Mouse (Mus musculus) retina, postnatal 7 days (tissue): ENCODE data around the gene Neurog1.

Source experiments
- DNase-seq: peaks from one replicate; pipeline ENCODE4 v3.0.0-alpha.2; 2012; ENCODE audit warnings: low read depth, low spot score

Gene Neurog1

DNA sequence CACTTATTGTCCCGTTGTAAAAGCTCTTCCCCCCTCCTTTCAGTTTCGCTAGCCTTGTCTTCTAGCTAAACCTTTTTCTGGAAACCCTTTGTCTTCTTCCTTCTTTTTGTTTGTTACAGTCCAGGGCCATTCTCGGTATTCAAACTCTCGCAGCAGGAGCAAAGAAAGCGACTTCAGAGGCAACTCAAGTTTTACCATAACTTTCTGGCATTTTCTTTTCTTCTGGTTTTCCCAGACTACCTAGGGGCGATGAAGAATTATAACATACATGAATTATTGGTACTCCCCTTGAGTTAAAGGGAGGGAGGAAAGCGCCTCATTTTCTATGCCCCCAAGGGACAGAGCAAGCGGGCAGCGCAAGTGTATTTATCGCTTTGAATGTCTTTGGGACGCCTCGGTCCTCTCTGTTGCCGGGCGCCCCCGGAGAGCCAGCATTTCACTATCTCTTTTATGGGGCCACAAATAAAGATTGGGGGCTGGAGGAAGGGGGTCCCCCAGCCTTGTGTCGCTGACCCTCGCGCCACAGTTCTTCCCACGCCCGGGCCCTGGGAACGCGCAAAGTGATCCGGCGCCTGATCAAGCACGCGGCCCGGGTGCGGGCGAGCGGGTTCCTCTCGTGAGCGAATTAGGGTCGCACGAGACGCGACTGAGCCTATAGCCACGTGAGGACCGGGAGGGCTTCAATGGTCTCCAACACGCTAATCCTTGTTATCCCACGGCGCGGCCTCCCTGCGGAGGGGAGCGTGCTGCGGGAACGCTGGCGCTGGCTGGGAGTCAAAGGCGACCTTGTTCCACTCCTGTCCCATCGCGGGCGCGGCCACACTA lies 6.4 kb upstream of the Neurog1 start:
- no peak for DNase-seq

DNA sequence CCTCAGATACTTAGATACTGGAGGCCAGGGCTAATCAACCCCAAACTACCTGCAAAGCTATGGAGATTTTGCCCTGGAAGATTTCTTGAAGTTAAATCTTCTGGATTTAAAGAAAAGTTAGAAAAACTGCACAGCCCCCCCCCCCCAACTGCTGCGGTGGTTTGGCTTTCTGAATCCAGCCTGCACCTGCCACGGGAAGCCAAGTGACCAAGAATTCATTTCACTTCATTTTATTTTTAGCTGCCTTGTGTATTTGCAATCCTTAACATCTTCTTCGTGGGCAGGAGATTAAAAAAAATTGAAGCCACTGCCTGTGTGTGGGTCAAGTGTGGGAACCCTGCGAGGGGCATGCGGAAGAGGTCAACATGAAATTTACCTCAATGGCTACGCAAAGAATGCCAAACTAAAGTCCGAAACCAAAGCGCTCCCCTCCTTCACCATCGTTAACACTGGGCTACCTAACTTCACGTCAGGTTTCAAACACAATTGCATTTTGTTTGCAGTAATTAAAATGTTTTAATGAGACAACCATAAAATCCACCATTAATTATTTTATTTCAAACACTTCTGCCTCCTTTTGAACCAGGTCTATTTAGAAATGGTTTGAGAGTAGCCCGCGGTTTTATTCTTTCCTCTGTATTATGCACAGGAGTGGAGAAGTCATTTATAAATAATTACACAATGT lies 5.6 kb upstream of the Neurog1 start:
- DNase-seq = no peak

DNA sequence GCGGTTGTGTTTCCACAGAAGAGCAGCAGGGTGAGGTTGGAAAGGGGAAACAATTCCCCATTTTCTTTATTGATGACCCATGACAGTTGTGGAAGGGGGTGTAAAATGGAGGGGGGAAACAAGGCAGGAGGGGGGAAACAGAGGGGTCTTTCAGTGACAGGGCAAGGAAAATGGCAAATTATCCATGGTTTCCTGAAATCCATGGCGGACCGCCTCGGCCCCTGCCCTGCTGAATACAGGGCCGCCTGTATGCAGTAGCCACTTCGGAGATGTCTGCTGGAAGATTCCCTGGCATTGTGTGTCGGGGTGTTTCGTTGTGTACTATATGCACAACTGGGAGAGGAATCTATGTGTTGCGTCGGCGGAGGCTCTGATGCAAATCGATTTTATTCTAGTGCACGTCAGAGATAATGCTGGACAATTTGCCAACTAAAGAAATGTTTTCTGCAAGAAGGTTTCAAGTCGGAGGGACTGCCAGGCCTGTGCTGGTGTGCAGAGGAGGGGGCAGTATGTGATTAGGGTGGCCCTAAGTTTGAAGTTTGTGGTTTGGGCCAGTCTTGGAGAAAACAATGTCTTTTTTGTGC lies 4.8 kb upstream of the Neurog1 start:
- DNase-seq = no peak

DNA sequence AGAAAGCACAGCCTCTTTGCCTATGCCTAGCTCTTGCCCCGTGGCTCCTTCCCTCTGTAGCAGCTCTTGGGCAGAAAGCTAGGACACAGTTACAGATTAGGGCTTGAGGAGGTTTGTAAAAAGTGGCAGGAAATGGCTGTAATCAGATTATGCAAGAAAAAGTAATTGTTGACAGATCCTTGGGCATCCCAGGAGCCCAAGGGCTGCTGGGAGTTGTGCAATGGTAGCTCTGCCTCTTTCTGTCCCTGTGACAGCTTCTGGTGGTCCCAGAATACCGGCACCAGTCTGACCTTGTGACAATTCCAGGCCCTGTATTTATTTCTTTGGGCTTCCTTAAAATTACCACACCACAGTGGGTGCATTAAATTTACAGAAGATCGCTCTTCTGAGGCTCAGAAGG lies 1.4 kb upstream of the Neurog1 start:
- no peak for DNase-seq

DNA sequence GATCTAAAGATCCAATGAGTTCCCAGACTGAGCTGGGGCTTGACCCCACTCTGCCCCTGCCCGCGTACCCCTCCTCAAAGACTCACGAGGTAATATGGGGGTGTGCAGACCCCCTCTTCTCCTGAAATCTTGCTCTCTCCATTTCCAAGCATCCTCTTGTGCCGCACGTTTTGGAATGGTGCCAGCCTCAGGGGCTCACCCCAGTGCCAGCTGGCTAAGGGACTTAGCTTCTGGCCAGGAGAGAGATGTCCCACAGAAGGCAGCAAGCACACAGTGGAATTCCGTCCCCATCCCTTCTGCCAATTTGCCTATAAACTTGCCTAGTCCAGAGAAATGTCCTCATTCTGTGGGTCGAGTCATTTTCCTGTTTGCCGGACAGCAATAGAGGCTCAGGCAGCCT lies 820 bp upstream of the Neurog1 start:
- no peak for DNase-seq

DNA sequence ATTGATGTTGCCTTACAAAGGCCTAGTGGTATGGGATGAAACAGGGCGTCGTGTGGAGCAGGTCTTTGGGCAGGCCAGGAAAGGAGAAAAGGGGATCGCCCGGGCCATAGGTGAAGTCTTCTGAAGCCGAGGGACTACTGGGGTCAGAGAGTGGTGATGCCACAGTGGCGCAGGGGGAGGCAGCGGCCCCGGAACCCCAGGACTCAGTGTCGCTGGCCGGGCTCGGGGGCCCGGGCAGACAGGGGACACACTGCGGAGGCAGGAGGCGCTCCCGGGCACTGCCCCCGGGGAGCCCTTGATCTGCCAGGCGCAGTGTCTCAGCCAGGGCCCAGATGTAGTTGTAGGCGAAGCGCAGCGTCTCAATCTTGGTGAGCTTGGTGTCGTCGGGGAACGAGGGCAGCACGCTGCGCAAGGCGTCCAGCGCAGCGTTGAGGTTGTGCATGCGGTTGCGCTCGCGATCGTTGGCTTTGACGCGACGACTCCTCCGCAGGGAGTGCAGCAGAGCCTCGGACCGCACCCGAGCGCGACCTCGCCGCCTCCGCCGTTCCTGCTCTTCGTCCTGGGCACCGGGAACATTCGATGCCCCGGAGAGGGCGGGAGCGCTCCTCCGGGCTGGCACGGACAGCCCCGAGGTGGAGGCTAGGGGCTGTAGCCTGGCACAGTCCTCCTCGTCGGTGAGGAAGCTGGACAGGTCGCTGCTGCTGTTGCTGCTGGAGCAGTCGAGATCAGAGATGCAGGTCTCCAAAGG lies 613 bp downstream of the Neurog1 start:
- no peak for DNase-seq

DNA sequence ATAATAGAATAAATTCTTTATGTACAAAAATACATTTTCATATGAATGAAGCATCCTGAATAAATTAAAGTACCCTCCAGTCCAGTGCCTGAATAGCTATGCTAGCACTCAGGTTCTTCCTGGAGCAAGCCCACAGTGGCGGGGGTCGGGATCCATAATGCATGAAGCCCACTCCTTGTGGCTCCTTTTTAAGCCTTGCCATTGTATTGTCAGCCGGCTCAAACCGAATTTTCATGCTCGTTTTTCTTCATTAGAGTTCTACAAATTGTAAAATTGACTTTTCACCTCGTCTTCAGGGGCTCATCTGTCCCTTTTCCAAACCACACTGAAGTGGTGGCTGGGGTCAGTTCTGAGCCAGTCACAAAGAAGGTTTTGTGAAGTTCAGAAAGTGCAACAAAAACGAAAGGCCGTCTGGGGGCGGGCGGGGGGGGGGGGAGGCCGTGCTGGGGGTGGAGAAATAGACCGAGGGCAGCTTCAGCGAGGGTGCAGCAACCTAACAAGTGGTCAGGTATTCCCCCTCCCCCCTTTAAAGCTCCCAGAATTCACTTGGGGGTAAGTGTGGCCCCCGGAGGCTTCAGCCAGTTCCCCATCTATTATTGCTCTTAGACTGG lies 1.3 kb downstream of the Neurog1 start:
- DNase-seq = no peak

DNA sequence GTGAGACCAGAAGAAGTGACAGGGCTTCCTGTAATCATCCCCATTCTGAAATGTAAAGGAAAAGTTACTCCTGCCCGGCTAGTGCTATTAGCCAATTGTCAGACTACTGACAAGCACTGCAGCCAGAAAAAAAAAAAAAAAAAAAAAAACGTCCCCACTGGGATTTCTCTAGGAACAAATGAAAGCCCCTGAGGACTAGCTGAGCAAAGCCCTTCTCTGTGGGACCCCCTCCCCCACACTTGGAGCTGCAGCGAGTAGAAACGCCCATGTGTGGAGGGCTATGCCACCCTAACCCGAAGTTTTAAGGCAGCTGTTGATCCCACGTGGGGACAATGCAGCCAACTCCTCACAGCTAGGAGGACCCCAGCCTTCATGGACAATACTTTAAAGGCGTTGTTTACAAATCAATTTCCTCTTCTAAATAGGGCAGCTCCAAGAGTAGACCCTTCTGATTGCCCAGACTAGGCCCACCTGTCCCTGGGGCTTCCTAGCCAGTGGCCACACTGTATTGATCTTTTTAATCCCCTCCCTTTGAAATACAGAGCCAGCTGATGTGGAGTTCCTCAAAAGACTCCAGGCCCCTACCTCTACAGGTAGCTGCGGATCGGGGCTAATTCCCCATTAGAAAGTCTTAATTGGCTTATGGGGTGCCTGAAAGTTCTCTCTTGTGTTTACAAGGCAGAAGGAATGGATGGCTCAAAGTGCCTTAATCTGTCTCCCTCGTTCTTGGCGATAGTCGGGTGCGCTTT lies 2.2 kb downstream of the Neurog1 start:
- no peak for DNase-seq

DNA sequence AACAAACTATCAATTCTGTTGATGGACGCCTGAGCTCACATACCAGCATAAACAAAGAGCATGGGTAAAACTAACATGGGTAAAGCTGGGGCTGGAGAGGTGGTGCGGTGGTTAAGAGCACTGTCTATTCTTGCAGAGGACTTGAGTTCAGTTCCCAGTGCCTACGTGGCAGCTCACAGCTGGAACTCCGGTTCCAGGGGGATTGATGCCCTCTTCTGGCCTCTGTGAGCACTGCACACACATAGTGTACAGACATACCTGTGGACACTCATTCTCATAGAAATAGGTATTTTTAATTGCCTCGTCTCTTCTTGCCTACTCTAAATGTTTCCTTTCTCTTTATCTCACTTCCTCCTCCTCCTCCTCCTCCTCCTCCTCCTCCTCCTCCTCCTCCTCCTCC lies 8.9 kb downstream of the Neurog1 start:
- DNase-seq = no peak

DNA sequence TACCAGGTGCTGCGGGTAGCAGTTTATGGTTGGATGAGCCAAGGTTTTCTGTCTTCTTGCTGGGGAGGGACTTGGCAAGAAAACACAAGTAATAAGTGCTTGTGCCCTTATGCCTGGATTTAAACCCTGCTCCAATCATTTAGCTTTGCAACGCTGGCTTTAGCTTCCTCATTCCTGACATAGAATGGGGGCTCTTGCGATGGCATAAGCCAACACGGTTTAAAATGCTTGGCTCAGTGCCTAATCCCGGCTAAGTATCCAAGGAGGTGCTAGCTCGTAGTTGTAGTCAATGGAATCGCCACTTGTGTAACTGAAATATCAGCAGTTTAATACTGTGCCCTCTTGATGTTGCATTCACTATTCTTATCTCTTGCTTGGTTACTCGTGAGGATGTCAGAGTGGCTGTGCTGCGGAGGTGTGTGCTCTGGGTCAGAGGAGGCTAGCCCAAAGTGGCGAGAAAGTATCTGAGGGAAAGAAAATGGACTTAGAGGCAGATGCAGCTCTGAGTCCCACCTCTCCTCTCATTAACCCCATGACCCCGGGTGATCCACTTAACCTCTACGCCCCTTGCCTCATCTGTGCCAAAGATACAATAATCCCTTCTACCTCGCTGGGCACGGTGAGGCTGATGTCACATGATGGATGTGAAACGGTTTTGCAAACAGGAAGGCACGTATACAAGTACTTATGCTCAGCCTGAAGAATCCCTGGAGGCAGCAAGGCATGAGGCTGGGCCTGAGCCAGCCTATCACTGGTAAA lies 11.8 kb downstream of the Neurog1 start:
- DNase-seq = peak; percentile 51

DNA sequence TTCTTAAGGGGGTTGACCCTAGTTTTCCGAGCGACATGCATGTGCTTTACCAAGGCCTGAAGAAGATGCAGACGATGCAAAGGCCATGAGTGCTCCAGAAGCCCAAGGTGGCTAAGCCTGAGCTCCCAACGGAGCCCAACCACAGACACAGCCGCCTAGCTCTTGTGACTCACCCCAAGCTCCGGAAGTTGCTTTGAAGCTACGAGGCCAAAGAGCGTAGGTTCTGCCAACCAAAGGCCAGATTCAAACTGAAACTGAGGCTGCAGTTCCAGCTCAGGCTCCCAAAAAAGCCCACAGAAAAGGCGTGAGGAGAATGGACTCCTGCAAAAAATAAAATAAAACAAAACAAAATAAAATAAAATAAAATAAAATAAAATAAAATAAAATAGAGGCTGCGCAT lies 14.1 kb downstream of the Neurog1 start:
- DNase-seq = no peak

DNA sequence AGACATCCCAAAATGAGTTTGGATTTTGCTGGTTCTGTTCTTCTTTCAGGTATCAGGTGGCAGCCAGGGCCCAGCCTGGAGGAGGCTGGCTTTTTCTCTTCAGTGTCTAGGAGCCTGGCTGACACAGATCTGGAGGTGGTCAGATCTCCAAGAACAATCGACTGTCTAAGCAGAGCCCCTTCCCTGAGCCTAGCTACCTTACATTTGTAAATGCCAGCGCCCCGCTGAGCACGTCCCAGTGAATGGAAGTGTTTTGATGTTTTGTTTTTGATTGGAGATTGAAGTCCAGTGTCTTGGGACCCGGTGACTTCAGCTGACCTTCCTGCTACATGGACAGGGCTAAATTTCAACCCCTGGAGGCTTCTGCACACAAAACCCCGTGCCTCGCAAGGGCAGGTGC lies 15.8 kb downstream of the Neurog1 start:
- DNase-seq = no peak

DNA sequence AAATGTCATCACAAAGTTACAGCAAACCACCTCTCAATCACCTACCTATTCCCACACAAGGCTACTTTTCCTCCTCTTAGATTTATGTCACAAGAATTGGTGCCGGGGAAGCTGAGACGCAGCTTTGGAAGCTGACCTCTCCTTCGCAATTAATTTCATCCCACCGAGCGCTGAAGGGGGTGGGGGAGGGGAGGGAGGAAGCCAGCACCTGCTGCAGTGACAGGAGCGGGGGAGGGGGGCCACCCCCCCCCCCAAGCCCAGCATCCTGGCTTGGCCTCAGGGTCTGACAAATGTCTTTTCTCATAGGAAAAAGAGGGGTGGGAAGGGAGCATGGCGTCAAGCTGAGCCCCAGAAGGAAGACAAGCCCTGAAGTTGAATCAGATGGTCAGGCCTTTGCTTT lies 23.2 kb downstream of the Neurog1 start:
- no peak for DNase-seq

DNA sequence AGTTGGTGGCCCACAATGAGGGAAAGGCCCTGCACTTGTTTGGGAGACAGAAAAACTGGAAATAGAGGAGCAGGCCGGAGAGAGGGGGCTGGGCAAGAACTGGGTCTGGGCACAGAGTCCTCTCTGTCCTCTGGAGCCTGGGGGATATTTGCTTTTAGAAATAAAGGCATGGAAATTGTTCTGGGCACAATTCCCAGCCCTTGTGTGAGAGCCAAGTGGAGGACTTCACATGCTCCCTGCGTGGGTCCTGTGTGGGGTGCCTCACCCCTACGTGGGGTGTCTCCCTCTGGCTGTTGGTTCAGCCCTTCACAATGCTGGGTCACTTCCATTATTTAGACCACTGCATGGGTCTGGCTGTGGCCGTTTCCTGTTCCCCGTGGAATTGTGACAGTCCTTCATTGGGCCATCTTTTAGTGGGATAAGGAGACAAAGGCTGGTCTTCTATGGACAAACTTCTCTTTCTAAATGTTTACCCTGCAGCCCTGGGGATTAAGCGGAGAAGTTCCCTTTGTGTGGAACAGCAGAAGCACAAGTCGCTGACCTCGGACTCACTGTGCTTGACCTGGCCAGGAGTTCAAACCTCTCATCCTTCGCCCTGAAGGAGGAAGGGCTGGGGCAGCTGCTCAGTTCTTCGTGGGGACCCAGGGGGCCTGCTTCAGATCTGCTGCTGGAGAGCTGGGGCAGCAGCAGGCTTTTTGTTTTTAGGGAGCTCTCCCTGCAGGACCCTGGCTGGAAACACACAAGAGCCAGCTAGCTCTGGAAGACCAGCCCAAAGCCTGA lies 25.6 kb downstream of the Neurog1 start:
- no peak for DNase-seq

DNA sequence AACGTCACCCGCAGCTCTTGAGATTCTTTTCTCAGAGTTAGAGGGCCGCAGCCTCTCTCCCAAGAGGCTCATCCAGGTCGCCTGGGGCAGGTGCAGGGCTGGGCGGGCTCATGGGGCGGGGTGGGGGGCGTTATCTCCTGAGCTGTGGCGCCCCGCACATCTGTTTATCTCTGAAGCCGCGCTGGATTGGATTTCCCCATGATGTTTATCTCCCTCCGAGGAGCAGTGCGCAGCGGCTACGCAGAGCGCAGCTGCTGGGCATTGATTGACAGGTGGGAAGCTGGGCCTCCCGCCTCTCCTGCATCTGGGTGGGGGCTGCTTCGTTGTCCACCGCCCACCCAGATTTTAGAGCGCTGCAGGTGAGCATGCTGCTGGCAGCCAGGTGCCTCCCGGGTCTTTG lies 28.3 kb downstream of the Neurog1 start:
- DNase-seq = no peak

DNA sequence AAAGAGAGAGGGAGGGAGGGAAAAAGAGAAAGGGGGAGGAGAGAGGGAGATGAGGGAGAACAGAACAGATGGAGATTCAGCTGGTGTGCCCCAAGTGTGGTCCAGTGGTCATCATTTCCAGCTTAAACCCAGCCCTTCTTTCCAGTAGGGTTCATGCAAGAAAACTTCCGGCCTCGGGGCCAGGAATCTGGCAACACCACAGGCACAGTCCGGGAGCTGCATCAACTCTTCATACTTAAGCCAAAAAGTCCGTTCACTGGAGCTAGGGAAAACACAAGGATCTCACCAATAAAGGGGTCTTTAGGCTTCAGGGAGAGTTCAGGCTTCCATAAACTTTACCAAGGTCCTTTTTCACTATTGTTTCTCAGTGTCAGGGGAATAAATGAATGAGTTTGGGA lies 29.1 kb downstream of the Neurog1 start:
- DNase-seq = no peak

DNA sequence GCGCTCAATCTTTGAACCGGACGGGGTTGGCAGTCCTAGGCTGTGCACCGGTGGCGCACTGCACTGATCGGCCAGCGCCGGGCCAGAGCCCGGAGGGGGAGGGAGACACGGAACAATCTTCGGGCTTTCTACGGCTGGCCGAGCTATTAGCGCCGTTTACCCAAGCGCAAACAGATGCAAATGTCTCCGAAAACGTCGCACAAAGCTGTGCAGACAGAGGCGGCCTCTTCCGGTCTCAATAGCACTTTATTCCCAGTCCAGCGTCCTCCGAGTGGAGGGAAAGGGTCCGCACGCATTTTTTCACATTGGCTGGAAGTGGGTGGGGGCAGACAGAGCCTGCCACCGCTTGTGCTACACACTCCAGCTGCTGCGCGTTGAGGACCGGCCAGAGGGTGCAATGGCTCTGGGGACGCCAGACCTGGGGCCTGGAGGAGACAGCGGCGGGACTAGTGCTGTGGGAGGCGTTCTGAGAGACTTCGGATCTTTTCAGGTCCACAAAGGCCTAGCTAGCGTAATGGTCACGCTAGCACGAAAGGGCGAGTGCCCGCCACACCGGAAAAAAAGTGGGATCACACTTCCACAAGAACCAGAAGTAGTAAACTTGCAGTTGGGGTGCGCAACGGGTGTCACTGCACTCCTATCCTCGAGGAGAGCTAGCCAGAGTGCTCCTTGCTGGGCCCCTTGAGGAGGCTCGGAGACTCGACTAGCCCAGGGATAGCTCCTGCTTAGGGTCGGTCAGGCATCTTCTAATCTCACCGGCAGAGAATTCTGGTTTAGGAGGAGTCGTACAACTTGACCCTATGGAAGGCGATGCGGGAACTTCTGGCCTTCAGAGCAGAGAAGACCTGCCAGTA lies 29.7 kb downstream of the Neurog1 start:
- DNase-seq = no peak

DNA sequence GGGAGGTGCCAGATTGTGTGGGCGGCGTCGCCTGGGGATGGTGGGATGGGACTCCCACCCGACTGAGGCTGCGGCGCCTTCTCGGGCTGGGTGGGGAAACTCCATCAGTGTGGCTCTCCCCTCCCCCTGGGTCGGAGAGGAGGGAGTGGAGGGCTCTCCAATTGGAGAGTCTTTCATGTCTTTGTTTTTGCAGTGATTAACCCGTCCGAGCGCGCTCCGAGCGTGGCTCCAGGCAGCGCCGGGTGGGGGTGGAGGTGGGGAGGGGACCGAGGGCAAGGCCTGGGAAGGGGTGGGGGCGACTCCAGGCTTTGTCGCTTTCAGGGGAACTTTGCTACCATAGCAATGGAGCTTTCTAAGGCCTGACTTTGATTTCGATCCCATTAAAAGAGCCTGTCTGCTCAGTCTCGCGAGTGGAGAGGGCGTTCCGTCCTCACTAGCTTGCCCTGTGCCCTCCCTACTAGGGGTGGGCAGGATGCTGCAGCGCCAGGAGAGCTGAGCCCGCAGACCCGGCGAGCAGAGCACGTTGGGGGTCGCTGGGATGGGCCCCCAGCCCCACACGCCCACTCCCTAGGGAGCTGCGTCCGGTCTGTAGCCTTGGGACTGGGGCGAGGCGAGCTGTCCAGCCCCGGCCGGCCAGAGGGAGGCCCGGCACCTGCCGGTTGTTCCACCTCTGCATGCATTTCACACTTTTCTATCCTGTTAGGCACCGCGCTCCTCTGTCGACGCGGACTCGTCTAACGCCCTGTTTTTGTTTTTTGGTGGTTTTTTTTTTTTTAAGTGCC lies 30.6 kb downstream of the Neurog1 start:
- no peak for DNase-seq
